Mouse (Mus musculus): Measurements from ENCODE around the gene Top3a. TPM values are rescaled to one million over a fixed set of nuclear protein-coding genes. Genes with fewer than 3 reads are reported as not detected.
A peak's percentile ranks its signal among the peaks of the same experiment; 100 is the strongest.

Top3a gene
- polyA plus RNA-seq, 1 experiment, result 0.31 TPM

DNA sequence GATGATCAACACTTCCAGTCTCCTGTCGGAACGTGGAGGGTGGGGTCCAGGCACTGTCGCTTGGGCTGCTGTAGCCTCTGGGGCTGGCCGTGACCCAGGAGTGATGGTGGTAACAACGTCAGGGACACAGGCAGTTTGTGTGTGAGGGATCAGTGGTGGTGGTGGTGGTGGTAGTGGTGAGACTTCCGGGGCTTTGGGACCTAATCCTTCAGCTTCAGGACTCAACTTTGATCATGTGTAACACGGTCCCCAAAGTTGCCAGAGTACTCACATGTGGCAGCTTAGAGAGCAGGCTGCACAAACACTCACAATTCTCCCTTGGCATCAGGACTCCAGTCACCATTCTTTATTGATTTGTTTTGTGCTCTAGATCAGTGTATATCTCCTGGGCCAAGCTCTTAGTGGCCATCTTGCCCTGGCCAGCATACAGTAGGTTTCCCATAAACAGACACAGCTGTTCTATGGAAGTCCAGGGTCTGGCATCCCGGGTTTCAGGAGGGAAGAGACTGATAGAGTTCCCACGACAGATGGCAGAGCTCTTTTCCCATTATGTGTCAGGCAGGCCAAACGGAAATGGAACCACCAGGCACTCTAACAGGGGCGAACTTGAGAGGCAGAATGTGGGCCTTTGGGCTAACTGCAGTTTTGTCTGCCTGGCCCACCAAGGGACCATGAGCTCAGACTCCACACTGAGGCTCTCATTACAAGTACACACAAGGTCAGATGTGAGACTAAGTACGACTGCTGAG lies 49.6 kb downstream of the Top3a start:
- TF ChIP-seq TAL1 (IDR thresholded peaks at IDR 0.05; ENCODE audit: low read length) (no peak), GATA1 (IDR thresholded peaks at IDR 0.05; ENCODE audit: low read length) (no peak)
- Histone ChIP-seq H3K27me3 (ENCODE audit: control insufficient read depth) (no peaks in the 10 kb centered on the region), H3K4me1 (ENCODE audit: control insufficient read depth) (peaks cover 37% of the 10 kb centered on the region), H3K4me3 (replicated peaks) (peak overlapping the region; percentile 89), H3K36me3 (ENCODE audit: control insufficient read depth) (peaks cover 49% of the 10 kb centered on the region), H3K9me3 (ENCODE audit: control insufficient read depth, low read length) (no peaks in the 10 kb centered on the region)

DNA sequence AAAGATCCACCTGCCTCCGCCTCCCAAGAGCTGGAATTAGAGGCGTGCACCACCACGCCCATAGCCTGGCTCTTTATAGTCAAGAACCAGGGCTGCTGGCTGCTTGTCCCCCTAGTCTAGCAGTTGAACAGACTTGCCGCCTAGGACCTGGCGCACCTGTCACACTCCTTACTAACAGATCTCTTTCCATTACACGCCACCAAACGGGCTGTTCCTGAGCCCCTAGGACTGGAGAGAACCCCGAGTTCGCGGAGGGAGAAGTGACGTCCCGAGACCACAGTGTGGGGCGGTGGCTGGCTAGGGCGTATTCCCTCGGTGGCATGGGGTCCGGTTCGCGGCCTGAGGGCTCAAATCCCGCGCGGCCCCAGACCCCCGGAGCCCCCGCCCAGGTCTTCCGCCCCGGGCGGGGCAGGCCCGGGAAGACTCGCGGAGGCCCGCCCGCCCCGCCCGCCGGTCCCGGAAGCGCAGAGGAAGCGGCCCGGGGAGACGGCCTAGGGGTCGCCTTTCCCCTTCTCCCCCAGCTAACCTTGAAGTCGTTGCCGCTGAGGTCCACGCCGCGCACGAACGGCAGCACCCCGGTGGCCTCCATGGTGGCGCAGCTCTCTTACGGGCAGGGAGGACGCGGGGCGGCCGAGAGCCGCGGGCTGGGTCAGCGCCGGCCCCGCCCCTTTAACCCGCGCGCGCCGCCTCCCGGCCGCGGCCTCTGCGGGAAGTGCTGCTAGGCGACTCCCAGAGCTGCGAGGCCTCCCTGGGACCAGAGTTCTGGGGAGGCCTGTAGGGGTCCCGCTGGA lies 50.4 kb downstream of the Top3a start, which contains the start of gene Flii:
Gene Flii (minus strand): TSS at position 663 of the 791 bp plus-strand sequence.
- H3K9me3 ChIP-seq (ENCODE audit: control insufficient read depth, low read length), result no peaks in the 10 kb centered on the region
- H3K27me3 ChIP-seq (ENCODE audit: control insufficient read depth), result no peaks in the 10 kb centered on the region
- TF ChIP-seq TAL1 (IDR thresholded peaks at IDR 0.05; ENCODE audit: low read length) (no peak), GATA1 (IDR thresholded peaks at IDR 0.05; ENCODE audit: low read length) (no peak)
- peaks cover 51% of the 10 kb centered on the region for H3K36me3 ChIP-seq (ENCODE audit: control insufficient read depth)
- H3K4me3 ChIP-seq (replicated peaks), result peak within 1 kb of the TSS; percentile 89
- peaks cover 37% of the 10 kb centered on the region for H3K4me1 ChIP-seq (ENCODE audit: control insufficient read depth)

DNA sequence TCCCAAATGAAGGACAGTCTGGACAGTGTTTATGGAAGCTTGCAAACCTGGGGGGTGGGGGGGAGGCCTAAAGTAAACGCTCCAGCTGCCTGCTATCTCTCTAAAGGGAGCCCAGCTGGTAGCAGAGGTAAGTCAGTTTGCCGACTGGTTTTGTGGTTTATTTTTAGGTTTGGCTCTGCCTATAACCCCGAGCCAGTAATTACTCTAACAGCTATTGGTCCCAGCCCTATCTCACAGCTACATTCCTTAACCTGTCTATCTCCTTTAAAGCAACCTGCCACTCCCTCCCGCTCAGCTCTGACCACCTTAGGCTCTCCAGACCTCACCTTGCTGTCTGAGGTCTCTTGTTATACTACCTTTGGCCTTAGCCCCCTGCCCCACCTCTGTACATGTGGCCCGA lies 57.9 kb downstream of the Top3a start:
- H3K27me3 ChIP-seq (ENCODE audit: control insufficient read depth), result no peaks in the 10 kb centered on the region
- no peaks in the 10 kb centered on the region for H3K9me3 ChIP-seq (ENCODE audit: control insufficient read depth, low read length)
- no peak overlapping the region for H3K4me3 ChIP-seq (replicated peaks)
- peaks cover 96% of the 10 kb centered on the region for H3K36me3 ChIP-seq (ENCODE audit: control insufficient read depth)
- TF ChIP-seq TAL1 (IDR thresholded peaks at IDR 0.05; ENCODE audit: low read length), result no peak
- TF ChIP-seq GATA1 (IDR thresholded peaks at IDR 0.05; ENCODE audit: low read length), result no peak
- H3K4me1 ChIP-seq (ENCODE audit: control insufficient read depth), result peaks cover 8% of the 10 kb centered on the region

DNA sequence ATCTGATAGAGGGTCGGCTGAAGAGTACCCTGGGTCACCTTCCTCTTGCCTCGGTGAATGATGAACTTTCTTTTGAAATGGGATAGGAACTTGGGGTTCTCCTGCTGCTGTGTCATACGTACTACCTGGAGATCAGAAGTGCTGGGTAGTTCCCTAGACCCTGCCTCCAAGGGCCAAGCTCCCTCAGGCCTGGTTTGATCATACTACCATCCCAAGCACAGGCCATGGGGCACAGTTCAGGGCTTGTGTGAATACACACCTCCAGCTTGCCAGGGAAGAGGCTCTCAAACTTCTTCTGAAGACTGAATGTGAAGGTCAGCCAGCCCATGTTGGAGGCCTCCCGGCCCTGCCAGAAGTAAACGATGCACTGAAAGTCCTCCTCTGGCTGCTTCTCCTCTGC lies 61.3 kb downstream of the Top3a start:
- no peaks in the 10 kb centered on the region for H3K9me3 ChIP-seq (ENCODE audit: control insufficient read depth, low read length)
- H3K27me3 ChIP-seq (ENCODE audit: control insufficient read depth), result no peaks in the 10 kb centered on the region
- no peak overlapping the region for H3K4me3 ChIP-seq (replicated peaks)
- peaks cover 8% of the 10 kb centered on the region for H3K4me1 ChIP-seq (ENCODE audit: control insufficient read depth)
- TF ChIP-seq GATA1 (IDR thresholded peaks at IDR 0.05; ENCODE audit: low read length) (no peak), TAL1 (IDR thresholded peaks at IDR 0.05; ENCODE audit: low read length) (no peak)
- H3K36me3 ChIP-seq (ENCODE audit: control insufficient read depth), result peaks cover 96% of the 10 kb centered on the region

DNA sequence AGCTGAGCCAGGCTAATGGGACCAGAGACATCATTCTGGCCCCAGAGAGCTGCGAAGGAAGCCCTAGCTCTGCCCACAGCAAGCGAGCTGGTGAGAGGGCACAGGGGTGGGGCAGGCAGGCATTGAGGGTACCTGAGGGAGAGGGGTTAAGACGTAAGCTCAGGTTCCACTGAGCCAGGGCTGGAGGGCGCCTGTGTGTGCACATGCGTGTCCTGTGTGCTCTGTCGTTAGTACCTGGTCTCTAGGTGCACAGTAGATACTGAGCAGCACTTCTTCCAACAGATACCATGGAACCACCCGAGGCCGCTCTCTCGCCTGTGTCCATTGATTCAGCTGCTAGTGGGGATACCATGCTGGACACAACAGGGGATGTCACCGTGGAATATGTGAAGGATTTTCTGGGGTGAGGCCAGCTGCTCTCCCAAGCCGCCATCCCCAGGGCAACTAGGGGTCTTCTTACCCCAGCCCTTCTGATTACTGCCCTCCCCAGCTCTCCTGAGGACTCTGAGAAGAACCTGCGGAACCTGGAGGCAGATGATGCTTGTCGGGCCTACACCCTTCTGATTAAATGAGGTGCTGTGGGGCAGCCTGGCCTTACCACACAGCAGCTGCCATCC lies 64.4 kb downstream of the Top3a start:
- H3K4me3 ChIP-seq (replicated peaks), result no peak overlapping the region
- TF ChIP-seq TAL1 (IDR thresholded peaks at IDR 0.05; ENCODE audit: low read length) (no peak), GATA1 (IDR thresholded peaks at IDR 0.05; ENCODE audit: low read length) (no peak)
- no peaks in the 10 kb centered on the region for H3K27me3 ChIP-seq (ENCODE audit: control insufficient read depth)
- no peaks in the 10 kb centered on the region for H3K9me3 ChIP-seq (ENCODE audit: control insufficient read depth, low read length)
- peaks cover 97% of the 10 kb centered on the region for H3K36me3 ChIP-seq (ENCODE audit: control insufficient read depth)
- H3K4me1 ChIP-seq (ENCODE audit: control insufficient read depth), result no peaks in the 10 kb centered on the region

DNA sequence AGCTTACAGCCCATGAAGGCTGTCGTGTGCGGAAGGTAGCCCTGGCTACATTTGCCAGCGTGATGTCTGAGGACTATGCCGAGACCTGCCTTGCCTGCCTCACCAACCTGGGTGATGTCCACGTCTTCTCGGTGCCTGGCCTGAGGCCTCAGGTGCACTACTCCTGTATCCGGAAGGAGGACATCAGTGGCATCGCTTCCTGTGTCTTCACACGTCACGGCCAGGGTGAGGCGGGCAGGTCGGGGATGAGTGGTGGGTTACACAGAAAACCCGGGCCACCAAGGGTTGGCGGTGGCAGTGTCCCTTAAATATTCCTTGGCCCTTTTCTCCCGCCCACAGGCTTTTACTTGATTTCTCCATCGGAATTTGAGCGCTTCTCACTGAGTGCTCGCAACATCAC lies 65.1 kb downstream of the Top3a start:
- H3K4me1 ChIP-seq (ENCODE audit: control insufficient read depth), result no peaks in the 10 kb centered on the region
- peaks cover 100% of the 10 kb centered on the region for H3K36me3 ChIP-seq (ENCODE audit: control insufficient read depth)
- H3K27me3 ChIP-seq (ENCODE audit: control insufficient read depth), result no peaks in the 10 kb centered on the region
- H3K9me3 ChIP-seq (ENCODE audit: control insufficient read depth, low read length), result no peaks in the 10 kb centered on the region
- no peak for TF ChIP-seq TAL1 (IDR thresholded peaks at IDR 0.05; ENCODE audit: low read length)
- no peak for TF ChIP-seq GATA1 (IDR thresholded peaks at IDR 0.05; ENCODE audit: low read length)
- no peak overlapping the region for H3K4me3 ChIP-seq (replicated peaks)

DNA sequence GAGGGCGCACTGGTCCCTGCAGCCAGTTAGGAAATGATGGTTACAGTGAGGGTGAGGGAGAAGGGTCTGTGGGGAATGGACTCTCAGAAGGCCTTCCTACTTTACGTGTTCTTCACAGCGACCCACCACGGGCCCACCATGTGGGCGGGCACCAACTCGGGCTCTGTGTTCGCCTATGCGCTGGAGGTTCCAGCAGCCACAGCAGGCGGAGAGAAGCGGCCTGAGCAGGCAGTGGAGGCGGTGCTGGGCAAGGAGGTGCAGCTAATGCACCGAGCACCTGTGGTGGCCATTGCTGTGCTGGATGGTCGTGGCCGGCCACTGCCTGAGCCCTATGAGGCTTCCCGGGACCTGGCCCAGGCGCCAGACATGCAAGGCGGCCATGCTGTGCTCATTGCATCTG lies 65.9 kb downstream of the Top3a start:
- Histone ChIP-seq H3K36me3 (ENCODE audit: control insufficient read depth) (peaks cover 100% of the 10 kb centered on the region), H3K27me3 (ENCODE audit: control insufficient read depth) (no peaks in the 10 kb centered on the region), H3K4me1 (ENCODE audit: control insufficient read depth) (no peaks in the 10 kb centered on the region), H3K9me3 (ENCODE audit: control insufficient read depth, low read length) (no peaks in the 10 kb centered on the region), H3K4me3 (replicated peaks) (no peak overlapping the region)
- TF ChIP-seq TAL1 (IDR thresholded peaks at IDR 0.05; ENCODE audit: low read length), result no peak
- no peak for TF ChIP-seq GATA1 (IDR thresholded peaks at IDR 0.05; ENCODE audit: low read length)

DNA sequence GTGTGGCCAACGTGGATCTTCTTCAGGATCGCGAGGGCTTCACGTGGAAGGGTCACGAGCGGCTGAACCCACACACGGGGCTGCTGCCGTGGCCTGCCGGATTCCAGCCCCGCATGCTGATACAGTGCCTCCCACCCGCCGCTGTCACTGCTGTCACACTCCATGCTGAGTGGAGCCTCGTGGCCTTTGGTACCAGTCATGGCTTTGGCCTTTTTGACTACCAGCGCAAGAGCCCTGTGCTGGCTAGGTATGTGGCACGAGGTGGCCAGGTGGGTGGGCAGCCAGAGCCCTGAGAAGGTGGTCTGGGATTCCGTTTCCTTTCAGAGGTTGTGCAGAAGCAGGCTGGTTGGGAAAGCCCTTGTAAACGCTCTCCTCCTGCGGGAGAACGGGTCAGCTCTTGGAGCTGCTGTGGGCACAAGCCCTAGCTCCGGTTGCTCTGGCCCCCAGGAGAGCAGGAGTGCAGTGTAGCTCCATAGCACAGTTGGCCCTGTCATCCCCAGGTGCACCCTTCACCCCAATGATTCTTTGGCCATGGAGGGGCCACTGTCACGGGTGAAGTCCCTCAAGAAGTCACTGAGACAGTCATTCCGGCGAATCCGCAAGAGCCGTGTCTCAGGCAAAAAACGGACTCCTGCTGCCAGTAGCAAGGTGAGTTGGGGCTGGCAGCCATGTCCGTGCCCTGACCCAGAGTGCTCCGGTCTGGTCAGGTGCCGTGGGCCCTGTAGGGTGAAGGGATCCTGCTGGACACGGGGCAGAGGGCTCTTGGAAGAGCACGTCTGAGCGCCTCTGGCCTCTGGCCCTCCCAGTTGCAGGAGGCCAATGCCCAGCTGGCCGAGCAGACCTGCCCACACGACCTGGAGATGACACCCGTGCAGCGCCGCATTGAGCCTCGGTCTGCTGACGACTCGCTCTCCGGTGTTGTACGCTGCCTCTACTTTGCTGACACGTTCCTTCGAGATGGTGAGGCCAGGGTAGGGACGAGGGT lies 67.4 kb downstream of the Top3a start:
- Histone ChIP-seq H3K36me3 (ENCODE audit: control insufficient read depth) (peaks cover 100% of the 10 kb centered on the region), H3K9me3 (ENCODE audit: control insufficient read depth, low read length) (no peaks in the 10 kb centered on the region)
- TF ChIP-seq GATA1 (IDR thresholded peaks at IDR 0.05; ENCODE audit: low read length) (no peak), TAL1 (IDR thresholded peaks at IDR 0.05; ENCODE audit: low read length) (no peak)

More for the DNA sequence above, 67.4 kb downstream of the Top3a start:
- Histone ChIP-seq H3K4me3 (replicated peaks) (no peak overlapping the region), H3K4me1 (ENCODE audit: control insufficient read depth) (no peaks in the 10 kb centered on the region), H3K27me3 (ENCODE audit: control insufficient read depth) (no peaks in the 10 kb centered on the region)
